Mouse (Mus musculus) cerebral cortex, adult 2 months (tissue): ENCODE data around the gene Upf1.

Source experiments
- WGBS: fragments of 180-500 bp; shearing (Covaris S2); methylation state at CpG from one replicate; pipeline ENCODE4 v1.1.7; 2018; 5-methylcytosine and 5-hydroxymethylcytosine counted together

Upf1 gene

DNA sequence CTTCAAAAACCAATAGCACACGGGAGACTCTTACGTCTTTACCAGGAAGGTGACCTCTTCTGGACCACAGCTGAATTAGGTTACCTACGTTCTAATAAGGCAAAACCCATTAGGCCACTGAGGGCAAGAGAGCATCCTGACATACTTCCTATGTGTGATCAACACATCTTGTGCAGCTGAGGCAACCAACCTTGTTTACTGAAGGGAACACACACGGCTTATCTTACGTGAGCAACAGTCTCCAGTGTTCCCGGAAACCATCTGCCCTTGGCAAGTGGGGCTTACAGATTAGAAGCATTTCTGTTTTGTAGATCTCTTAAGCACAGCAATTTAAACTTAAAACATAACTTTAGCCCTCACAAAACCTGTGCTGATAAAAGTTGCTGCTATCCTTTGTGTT is 25.6 kb downstream of the Upf1 start:
- 72% methylated on average over 6 of the region's 6 CpGs for WGBS

DNA sequence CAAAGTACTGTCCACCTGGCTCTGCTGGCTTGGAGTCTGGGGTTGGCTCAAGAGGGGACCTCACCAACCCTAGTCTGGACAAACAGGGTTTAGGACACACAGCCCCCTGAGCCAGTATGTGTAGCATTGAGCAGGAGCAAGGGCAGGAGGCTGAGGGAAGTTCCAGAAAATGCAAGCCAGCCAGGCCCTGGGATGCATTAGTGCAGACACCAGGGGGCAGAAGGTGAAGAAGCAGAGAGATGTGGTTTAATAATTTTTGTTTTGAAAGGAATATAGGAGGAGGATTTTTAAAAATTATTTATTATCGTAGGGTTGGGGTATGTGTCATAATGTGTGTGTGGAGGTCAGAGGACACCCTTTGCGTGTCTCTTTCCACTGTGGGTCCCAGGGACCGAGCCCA is 29.4 kb downstream of the Upf1 start:
- 92% methylated on average over 3 of the region's 3 CpGs for WGBS

DNA sequence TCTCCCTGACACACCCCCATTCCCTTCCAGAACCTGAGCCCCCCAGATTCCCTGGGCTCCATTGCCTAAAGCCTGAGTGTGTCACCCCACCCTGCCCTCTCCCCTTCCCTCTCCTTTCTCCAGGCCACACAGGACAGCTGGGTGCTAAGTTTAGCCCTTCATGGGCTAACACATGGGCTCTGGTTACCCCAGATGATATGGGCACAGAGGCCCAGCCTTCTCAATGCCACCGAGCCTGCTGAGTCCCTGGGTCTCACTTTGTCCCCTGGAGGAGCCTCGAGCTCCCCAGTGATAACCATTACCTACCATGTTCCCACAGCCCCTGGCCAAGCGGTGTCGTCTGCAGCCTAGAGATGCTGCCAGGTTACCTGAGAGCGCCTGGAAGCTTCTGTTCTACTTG is 35.2 kb downstream of the Upf1 start:
- 74% methylated on average over 5 of the region's 5 CpGs for WGBS

DNA sequence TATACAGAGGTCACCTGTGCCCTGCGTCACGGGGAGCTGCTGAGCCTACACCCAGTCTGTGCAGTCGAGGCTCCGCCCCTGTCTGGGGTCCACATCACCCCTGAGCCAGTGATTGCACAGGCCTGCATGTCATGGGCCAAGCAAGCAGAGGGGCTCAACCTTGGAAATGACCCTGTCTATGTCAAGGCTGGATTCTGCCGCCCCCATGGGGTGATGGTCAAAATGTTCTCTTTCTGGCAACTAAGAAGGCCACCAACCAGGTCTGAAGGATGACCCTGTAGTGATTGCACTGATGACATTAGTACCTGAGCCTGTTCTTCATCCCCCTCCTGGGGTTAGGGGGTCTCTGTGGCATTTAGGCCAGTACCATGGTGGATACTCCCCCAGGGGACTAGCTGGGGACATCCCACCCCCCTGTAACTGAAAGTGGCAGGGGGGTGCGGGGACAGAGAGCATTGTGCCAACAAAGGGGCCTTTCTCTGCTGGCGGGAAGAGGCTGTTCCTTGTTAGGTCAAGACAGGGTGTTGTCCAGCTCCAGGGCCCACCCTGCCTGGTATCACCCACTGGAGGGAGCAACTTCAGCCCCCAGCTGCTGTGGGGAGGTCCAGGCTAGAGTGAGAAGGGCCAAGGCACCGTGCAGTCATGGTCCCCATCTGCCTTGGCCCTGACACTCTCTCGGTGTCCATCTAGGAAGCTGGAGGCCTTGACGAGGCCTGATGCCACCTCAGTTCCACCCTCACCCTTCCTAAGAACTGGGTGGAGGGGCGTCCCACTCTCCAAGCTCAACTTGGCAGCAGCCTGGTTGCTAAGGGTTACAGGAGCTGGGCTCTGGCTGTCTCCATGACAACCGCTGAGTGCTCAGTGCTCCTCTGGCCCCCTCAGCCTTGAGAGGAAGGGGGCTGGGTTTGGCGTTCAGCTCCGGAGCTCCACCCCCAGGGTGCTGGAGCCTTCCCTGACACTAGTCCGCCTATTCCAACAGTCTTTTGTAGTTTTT is 36.3 kb downstream of the Upf1 start:
- 9% methylated on average over 15 of the region's 15 CpGs for WGBS

DNA sequence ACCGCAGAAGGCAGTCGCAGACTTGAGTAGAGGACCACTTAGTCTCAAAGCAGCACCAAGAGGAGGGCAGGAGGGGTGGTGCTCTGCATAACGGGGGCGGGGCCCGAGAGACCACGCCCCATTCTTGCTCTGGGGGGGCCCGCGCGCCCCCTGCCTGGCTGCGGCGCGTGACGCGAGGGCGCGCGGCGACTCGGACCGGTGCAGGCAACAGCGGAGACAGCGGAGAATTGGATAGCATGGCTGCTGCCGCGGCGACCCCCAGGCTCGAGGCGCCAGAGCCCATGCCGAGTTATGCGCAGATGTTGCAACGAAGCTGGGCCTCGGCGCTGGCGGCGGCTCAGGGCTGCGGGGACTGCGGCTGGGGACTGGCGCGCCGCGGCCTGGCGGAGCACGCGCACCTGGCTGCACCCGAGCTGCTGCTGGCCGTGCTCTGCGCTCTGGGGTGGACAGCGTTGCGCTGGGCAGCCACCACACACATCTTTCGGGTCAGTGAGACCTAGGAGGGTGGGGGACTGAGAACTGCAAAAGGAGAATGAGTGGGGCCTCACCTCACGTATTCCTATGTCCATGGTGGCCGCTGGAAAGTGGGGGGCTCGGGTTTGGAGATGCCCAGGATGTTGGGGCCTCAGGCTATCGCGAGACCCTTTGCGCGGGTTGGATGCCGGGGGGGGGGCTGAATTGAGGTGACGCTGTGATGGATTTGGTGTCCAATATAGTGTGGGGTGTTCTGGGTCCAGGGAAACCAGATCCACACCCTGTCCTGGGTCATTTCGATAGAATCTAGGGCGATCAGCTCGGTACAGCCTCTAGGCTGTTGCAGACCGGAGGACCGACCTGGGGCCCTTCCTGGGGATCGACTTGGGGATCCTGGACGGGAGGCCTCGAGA is 37.2 kb downstream of the Upf1 start, which contains the start of gene Cers1:
Gene Cers1 (plus strand): TSS at position 152 of the 887 bp plus-strand sequence.
- WGBS: 2% methylated on average over 66 of the region's 66 CpGs

DNA sequence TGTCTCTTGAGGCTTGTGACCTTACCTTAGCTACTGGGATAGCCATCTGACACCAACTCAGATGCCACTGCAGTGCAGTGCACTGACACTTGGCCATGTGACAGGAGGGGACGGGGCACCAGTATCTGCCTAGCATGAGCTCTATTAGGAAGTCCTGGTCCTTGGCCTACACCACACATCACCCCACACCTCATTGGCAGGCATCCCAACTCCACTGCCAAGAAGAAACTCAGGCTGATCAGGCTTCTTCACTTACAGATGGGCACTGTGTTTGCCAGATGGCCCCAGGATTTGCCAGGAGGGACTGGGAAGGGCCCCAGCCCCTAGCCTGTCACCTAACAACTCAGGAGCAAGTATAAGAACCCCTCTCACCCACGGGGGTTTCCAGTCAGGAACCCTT is 39.7 kb downstream of the Upf1 start:
- WGBS: 54% methylated on average over 2 of the region's 2 CpGs

DNA sequence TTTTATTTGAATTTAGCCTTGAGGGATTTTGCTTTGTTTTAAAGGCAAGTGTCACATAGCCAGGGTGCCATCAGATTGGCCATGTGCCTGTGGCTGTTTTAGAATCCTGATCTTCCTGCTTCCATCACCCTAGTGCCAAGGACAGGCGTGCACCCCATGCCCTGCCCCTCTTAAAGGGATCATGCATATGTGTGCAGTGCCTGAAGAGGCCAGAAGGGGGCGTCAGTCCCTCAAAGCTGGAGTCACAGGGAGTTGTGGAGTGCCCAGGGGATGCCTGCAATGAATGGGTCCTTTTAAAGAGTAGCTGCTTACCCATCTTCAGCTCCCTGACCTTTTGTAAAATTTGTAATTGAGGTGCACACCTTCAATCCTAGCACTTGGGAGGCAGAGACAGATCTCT is 43.8 kb downstream of the Upf1 start:
- WGBS: 26% methylated on average over 2 of the region's 2 CpGs

DNA sequence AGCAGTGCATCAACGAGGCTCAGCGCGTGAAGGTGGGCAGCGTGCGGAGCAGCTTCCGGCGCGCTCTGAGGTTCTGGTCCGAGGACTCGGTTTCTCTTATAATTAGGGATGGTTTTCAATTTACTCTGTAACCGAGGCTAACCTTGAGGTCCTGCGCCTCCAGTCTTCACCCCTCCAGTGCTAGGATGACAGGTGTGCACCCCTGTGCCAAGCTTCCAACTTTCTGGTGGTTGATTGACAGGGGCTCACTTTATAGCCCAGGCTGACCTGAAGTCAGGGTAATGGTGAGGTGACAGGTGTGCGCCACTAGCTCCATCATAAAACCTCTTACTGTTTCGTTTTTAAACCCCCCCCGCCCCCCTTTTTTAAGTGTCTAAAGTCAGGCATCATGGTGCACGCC is 50.2 kb downstream of the Upf1 start:
- WGBS: 4% methylated on average over 16 of the region's 16 CpGs

DNA sequence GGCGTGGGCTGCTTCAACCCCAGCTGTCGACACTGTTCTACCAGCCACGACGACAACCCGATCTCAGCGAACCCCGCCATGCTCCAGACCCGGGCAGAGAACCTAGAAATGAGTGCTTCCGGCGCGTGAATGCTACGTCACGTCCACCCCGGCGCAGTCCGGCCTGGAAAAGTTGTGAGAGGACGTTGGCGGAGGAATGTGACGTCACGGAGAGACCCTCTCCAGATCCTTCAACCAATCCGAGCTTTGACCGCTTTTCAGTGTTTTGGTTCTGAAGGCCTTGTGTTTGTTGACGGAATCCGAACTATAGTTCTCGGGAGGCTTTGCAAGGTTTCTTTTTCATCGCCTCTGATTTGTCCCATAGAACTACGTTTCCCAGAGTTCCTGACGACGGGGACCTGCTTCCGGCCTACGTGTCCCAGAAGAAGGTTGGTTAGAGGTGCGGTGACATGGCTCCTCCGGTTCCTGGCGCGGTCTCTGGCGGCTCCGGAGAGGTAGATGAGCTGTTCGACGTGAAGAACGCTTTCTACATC is 50.7 kb downstream of the Upf1 start, which contains the start of the genes Ddx49 and Cope:
Gene Ddx49 (minus strand): TSS at position 132 of the 533 bp plus-strand sequence.
Gene Cope (plus strand): TSS at position 161 of the 533 bp plus-strand sequence.
- under 1% methylated on average over 40 of the region's 40 CpGs for WGBS

DNA sequence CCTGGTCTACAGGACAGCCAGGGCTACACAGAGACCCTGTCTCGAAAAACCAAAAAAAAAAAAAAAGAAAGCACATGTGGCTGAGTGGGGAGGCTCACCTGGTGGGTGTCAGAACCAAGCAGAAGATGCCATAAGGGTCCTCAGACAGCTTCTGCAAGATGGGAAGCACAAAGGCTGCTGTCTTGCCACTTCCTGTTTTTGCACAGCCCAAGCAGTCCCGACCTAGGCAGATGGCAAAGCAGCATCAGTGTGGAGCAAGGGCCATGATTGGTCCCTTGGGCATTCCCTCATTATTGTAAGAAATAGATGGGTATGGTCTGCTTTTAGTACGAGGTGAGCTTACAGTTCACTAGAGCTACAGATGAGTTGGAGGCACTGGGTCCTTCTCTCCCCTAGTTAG is 52.2 kb downstream of the Upf1 start:
- WGBS: 78% methylated on average over 3 of the region's 3 CpGs

DNA sequence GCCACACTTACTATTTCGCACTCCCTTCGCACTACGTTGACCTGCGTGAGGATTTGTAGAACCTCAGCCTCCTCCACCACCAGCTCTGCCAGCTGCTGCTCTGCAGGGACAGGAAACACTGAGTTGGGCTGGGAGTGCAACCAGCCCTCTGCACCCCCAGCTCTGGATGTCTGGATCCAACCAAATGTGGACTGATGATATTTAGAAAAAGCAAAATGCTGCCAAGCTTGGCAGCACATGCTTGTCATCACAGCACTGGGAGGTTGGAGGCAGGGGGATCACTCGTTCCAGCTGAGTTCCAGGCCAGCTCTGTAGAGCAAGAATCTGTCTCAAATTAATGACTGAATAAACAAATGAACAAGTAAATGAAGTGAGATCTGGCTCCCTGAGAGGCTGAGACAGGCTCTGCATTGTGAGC is 59.1 kb downstream of the Upf1 start:
- 44% methylated on average over 5 of the region's 5 CpGs for WGBS

DNA sequence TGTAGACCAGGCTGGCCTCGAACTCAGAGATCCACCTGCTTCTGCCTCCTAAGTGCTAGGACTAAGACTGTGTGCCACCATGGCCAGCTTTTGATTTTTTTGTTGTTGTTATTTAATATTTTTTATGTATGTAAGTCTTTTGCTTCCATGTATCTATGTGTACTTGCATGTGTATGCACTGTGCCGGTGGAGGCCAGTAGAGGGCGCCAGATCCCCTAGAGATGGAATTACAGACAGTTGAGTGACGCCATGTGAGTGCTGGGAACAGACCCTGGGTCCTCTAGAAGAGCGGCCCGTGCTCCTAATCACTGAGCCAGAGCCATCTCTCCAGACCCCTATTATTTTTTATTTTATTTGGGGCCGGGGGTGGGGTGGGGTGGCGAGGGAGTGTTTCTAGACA is 66.3 kb downstream of the Upf1 start:
- 93% methylated on average over 8 of the region's 8 CpGs for WGBS

DNA sequence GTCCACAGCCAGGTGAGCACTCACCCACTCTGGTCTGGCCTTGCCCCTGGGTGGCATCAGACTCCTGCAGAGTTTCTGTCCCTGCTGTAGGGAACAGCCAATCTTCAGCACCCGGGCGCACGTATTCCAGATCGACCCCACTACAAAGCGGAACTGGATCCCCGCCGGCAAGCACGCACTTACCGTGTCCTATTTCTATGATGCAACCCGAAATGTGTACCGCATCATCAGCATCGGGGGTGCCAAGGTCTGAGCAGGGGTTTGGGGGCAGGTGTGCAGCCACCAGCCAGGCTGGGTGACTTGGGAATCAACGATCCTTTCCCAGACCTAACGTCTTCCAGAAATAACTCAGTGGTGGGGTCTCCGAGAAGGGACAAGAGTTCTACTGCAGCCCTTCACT is 67.8 kb downstream of the Upf1 start:
- 97% methylated on average over 15 of the region's 15 CpGs for WGBS

DNA sequence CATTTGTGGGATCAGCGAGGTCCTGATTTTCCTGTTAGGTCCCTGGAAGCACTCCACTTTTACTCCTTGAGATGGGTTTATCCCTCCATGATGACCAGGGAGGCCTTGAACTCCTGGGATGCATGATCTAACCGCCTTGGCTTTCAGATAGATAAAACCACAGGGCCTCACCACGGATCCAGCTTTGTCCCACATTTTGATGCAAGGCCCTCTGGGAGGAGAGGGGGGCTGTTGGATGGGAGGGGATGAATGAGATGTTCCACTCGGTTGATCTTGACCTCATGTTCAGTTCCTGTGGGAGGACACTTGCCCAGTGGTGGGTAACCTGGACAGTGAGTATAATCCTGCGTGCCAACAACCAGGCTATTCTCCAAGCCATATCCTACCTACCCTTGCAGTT is 68.7 kb downstream of the Upf1 start:
- WGBS: 84% methylated on average over 5 of the region's 5 CpGs

DNA sequence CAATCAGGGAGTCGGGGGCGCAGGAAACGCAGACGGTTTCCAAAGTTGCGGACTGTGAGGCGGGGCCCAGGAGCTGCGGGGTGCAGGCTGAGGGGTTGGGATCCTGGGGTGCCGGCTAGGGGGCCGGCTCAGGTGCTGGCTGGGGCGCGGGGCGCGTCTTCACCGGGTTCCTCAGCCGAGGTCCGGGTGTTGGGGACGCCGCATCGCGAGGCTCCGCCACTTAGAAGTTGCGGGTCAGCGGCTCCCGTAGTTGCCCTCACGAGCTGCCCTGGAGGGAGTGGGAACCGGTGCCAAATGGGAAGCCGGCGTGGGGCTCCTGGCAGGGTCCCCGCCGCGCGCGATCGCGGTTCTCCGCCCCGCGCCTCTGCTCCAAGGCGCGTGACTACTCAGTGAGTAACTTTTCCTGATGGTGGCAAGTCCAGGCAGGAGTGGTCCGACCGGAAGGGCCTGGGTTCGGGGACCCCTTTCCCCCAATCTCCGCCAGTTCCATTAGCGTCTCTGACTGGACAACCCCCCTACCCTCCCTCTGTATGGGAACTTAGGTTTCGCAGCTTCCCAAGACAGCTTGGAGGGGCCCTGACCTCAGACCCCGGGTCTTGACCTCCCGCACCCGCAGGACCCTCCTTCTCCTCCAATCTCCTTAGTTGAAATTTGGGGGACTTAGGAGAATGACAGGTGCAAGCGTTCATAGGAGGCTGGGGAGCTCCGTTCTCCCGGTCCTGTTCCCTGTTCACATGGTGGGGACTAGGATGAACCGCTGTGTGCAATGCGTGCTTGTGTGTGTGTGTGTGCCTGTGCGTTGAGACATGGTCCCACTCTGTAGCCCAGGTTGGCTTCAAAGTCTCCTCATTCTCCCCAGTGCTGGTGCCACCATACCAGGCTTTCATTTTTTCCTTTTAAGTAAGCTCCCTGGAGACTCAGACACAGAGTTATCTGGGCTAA is 69.7 kb downstream of the Upf1 start:
- WGBS: 2% methylated on average over 53 of the region's 55 CpGs

DNA sequence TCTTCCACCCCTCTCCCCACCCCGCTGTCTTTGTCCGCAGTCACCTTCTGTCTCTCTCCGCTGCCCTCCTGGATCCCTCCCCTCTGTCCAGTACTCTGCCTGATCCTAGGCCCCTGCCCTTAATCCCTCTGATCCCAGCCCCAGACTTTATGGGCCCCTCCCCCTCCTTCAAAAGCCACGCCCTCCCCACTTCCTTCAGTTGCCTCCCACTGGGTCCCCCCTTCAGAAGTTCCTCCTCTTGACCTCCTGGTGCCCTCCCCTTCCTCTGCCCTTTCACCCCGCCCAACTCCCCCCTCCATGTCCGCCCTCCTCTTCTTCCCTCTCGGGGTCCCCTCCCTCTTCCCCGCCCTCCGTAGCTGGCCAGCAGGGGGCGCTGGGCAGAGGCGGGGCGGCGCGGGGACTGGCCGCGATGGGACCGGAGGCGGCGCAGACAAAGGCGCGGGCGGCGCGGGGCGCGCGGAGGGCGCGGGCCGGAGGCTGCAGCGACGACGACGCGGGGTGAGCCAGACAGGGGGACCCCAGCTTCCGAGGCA is 70.4 kb downstream of the Upf1 start, which contains the start of gene Homer3:
Gene Homer3 (plus strand): TSS at position 225 of the 533 bp plus-strand sequence.
- WGBS: 3% methylated on average over 36 of the region's 36 CpGs
